ENCODE assay signal across 10 mouse cellular contexts in the genomic region with DNA sequence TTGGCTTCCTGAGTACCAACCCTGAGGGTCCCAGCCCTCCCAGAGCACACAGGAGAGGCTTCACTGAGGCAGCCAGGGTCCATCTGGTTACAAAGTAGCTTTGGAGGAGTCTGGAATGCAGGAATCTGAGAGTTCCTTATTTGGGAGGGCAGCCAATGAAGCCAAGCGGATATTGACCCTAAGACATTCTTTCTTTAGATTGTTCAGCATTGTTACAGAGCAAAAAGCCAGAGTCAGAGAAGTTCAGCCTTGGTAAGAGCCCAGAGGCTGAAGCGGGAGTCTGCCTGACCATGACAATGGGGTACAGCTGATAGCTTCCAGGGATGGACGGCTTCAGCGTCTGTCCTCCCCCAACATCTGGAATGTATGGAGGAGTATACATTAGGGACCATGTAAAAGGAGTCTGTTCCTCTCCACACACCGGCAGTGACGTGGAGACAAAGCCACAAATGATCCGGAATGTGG. TPM values are rescaled to one million over a fixed set of nuclear protein-coding genes. Genes with fewer than 3 reads are reported as not detected.
A peak's percentile ranks its signal among the peaks of the same experiment; 100 is the strongest.
DNase-seq lines count a peak whose midpoint lies in the region; ATAC-seq and TF ChIP-seq lines count a peak whose summit lies in the region.
"Had no signal": no experiment of that assay in that cellular context is flagged by ENCODE, and none has a peak within 500 bp of the region (broad histone marks: within the 10 kb centered on the region; RNA-seq: fewer than 3 reads in every experiment).

No protein-coding gene starts in this region.

- H3K4me2 ChIP-seq in lung, embryonic 14.5 days, result peak overlapping the region; percentile 56
- H3K4me2 ChIP-seq in kidney, embryonic 15.5 days, result peak overlapping the region; percentile 50
- no peak overlapping the region for H3K4me2 ChIP-seq in neural tube, embryonic 11.5 days (ENCODE audit: low read depth)
- H3K4me2 ChIP-seq: neural tube, embryonic 12.5 days had no signal

- H3K27me3 ChIP-seq in lung, embryonic 14.5 days (ENCODE audit: insufficient read depth, low read length), result no peaks in the 10 kb centered on the region
- H3K27me3 ChIP-seq in heart, adult 2 months (ENCODE audit: control insufficient read depth, insufficient read depth, low read length), result no peaks in the 10 kb centered on the region
- H3K27me3 ChIP-seq in kidney, embryonic 15.5 days, result no peaks in the 10 kb centered on the region
- no peaks in the 10 kb centered on the region for H3K27me3 ChIP-seq in neural tube, embryonic 11.5 days (ENCODE audit: control insufficient read depth, insufficient read depth, low read length)
- no peaks in the 10 kb centered on the region for H3K27me3 ChIP-seq in cerebellum, adult 2 months (ENCODE audit: control insufficient read depth, insufficient read depth, low read length)
- H3K27me3 ChIP-seq: neural tube, embryonic 12.5 days had no signal

- TF ChIP-seq EP300 in heart, adult 2 months (IDR thresholded peaks at IDR 0.05; ENCODE audit: insufficient read depth, low read depth, low read length), result no peak

- H3K4me3 ChIP-seq in lung, embryonic 14.5 days (ENCODE audit: low read depth, low read length), result peak overlapping the region; percentile 10
- H3K4me3 ChIP-seq in lung, adult 2 months (replicated peaks; ENCODE audit: extremely low read depth, low read depth, low read length), result no peak overlapping the region
- H3K4me3 ChIP-seq in heart, adult 2 months, result no peak overlapping the region; the same call in 1 of the 2 replicates
- peak overlapping the region; percentile 28 for H3K4me3 ChIP-seq in kidney, embryonic 15.5 days (replicated peaks)
- no peak overlapping the region for H3K4me3 ChIP-seq in neural tube, embryonic 11.5 days (ENCODE audit: low read depth, low read length)
- no peak overlapping the region for H3K4me3 ChIP-seq in cerebellum, adult 2 months (replicated peaks; ENCODE audit: insufficient read depth, low read depth, low read length)
- H3K4me3 ChIP-seq: neural tube, embryonic 12.5 days had no signal

- 21% methylated on average over 7 of the region's 7 CpGs for WGBS in lung, embryonic 14.5 days
- 30% methylated on average over 7 of the region's 7 CpGs for WGBS in lung, adult 2 months
- WGBS in heart, adult 2 months, result 41% methylated on average over 7 of the region's 7 CpGs
- 24% methylated on average over 7 of the region's 7 CpGs for WGBS in kidney, embryonic 15.5 days
- WGBS in neural tube, embryonic 11.5 days, result 32% methylated on average over 7 of the region's 7 CpGs
- WGBS in cerebellum, adult 2 months, result 69% methylated on average over 7 of the region's 7 CpGs

- peak overlapping the region; percentile 26; the same call in 1 of the 2 replicates for H3K9ac ChIP-seq in lung, embryonic 14.5 days
- no peak overlapping the region for H3K9ac ChIP-seq in heart, adult 2 months (ENCODE audit: low read depth, low read length)
- no peak overlapping the region for H3K9ac ChIP-seq in kidney, embryonic 15.5 days
- H3K9ac ChIP-seq in neural tube, embryonic 11.5 days (ENCODE audit: low read length), result no peak overlapping the region
- H3K9ac ChIP-seq: neural tube, embryonic 12.5 days had no signal

- peaks cover 43% of the 10 kb centered on the region for H3K4me1 ChIP-seq in lung, embryonic 14.5 days (ENCODE audit: insufficient read depth)
- H3K4me1 ChIP-seq in lung, adult 2 months (ENCODE audit: control insufficient read depth, insufficient read depth, low read length), result peaks cover 41% of the 10 kb centered on the region
- peaks cover 21% of the 10 kb centered on the region for H3K4me1 ChIP-seq in heart, adult 2 months (ENCODE audit: control insufficient read depth, insufficient read depth, low read length)
- peaks cover 62% of the 10 kb centered on the region for H3K4me1 ChIP-seq in kidney, embryonic 15.5 days
- peaks cover 22% of the 10 kb centered on the region for H3K4me1 ChIP-seq in neural tube, embryonic 11.5 days (ENCODE audit: control insufficient read depth, insufficient read depth, low read length)
- H3K4me1 ChIP-seq in cerebellum, adult 2 months (ENCODE audit: control insufficient read depth, insufficient read depth, low read length), result peaks cover 3% of the 10 kb centered on the region; the same call in 1 of the 2 replicates

- peak; percentile 45 for ATAC-seq in lung, embryonic 14.5 days (ENCODE audit: insufficient read depth)
- ATAC-seq in kidney, embryonic 15.5 days (replicated peaks; ENCODE audit: low FRiP score), result peak; percentile 55
- ATAC-seq in neural tube, embryonic 11.5 days (ENCODE audit: insufficient read depth, low FRiP score, low TSS enrichment), result no peak

- peak overlapping the region; percentile 99 for H3K27ac ChIP-seq in lung, embryonic 14.5 days (ENCODE audit: low read depth)
- H3K27ac ChIP-seq in heart, adult 2 months, result peak overlapping the region; percentile 78
- peak overlapping the region; percentile 93 for H3K27ac ChIP-seq in kidney, embryonic 15.5 days
- peak overlapping the region; percentile 62; the same call in 1 of the 2 replicates for H3K27ac ChIP-seq in neural tube, embryonic 11.5 days (ENCODE audit: low read depth, low read length)
- H3K27ac ChIP-seq in cerebellum, adult 2 months (ENCODE audit: insufficient read depth, low read length), result no peak overlapping the region
- H3K27ac ChIP-seq: neural tube, embryonic 12.5 days had no signal

- no peaks in the 10 kb centered on the region for H3K9me3 ChIP-seq in lung, embryonic 14.5 days (ENCODE audit: low read depth, low read length)
- H3K9me3 ChIP-seq in kidney, embryonic 15.5 days (replicated peaks), result 0 out of 2 replicates have a peak, but pooled peaks cover 2% of the 10 kb centered on the region
- no peaks in the 10 kb centered on the region for H3K9me3 ChIP-seq in neural tube, embryonic 11.5 days (ENCODE audit: control insufficient read depth, low read length)
- H3K9me3 ChIP-seq: G1E; neural tube, embryonic 12.5 days had no signal

- intact Hi-C loops in heart, adult 2 months (cut with DNase I), result no loop called here

- peak; percentile 86 for DNase-seq in lung, embryonic 14.5 days
- no peak for DNase-seq in lung, adult 2 months
- DNase-seq in heart, adult 2 months, result no peak
- peak; percentile 48 for DNase-seq in neural tube, embryonic 11.5 days (ENCODE audit: low spot score)
- no peak for DNase-seq in frontal cortex, postnatal 10 days (ENCODE audit: low spot score in 2 of 2)
- DNase-seq in cerebellum, adult 2 months, result no peak
- DNase-seq in MN1 (ENCODE audit: low spot score), result no peak

- no peaks in the 10 kb centered on the region for H3K79me2 ChIP-seq in heart, adult 2 months (replicated peaks; ENCODE audit: control insufficient read depth, insufficient read depth, low read length)

- TF ChIP-seq POLR2A in lung, adult 2 months (IDR thresholded peaks at IDR 0.05; ENCODE audit: borderline replicate concordance, extremely low read depth, low read depth, low read length), result no peak
- TF ChIP-seq POLR2A in heart, adult 2 months (IDR thresholded peaks at IDR 0.05; ENCODE audit: insufficient read depth, low read depth, low read length), result no peak
- TF ChIP-seq POLR2A in cerebellum, adult 2 months (IDR thresholded peaks at IDR 0.05; ENCODE audit: borderline replicate concordance, insufficient read depth, low read length), result no peak

- H3K36me3 ChIP-seq in lung, embryonic 14.5 days (ENCODE audit: insufficient read depth), result 0 out of 2 replicates have a peak, but pooled peaks cover 2% of the 10 kb centered on the region
- H3K36me3 ChIP-seq in heart, adult 2 months (ENCODE audit: control insufficient read depth, insufficient read depth, low read length), result peaks cover 6% of the 10 kb centered on the region; the same call in 1 of the 2 replicates
- H3K36me3 ChIP-seq in kidney, embryonic 15.5 days, result peaks cover 16% of the 10 kb centered on the region
- H3K36me3 ChIP-seq in neural tube, embryonic 11.5 days (ENCODE audit: control insufficient read depth, insufficient read depth, low read length), result no peaks in the 10 kb centered on the region
- H3K36me3 ChIP-seq: G1E; neural tube, embryonic 12.5 days had no signal

- no peak for TF ChIP-seq CTCF in lung, embryonic 14.5 days (IDR thresholded peaks at IDR 0.05; ENCODE audit: low read depth)
- no peak for TF ChIP-seq CTCF in lung, adult 2 months (IDR thresholded peaks at IDR 0.05; ENCODE audit: insufficient read depth, low read length)
- TF ChIP-seq CTCF in heart, adult 2 months (IDR thresholded peaks at IDR 0.05), result no peak
- TF ChIP-seq CTCF in cerebellum, adult 2 months (IDR thresholded peaks at IDR 0.05; ENCODE audit: borderline replicate concordance, insufficient read depth, low read depth, low read length), result no peak

RNA-seq across cellular contexts. Expression of gene Ston1, which starts 28.9 kb away (rescaled TPM):
- polyA plus RNA-seq in lung, embryonic 14.5 days (2014; fragmentation: Nextera tagmentation; extraction: Ambion mirVana), result 11.0 and 11.7 TPM in 2 replicates
- 41.0 and 43.1 TPM in 2 replicates for polyA plus RNA-seq in lung, adult 2 months (2012; rRNA removed)
- 10 to 100 TPM; 18.9 to 21.8 TPM for total RNA-seq in heart, adult 2 months (2021)
- polyA plus RNA-seq in heart, adult 2 months (2012; rRNA removed), result 9.4 and 16.8 TPM in 2 replicates
- polyA plus RNA-seq in kidney, embryonic 15.5 days (2015; fragmentation: Nextera tagmentation; extraction: Ambion mirVana), result 7.7 and 8.0 TPM in 2 replicates
- 2.8 and 4.0 TPM in 2 replicates for polyA plus RNA-seq in neural tube, embryonic 11.5 days (2014; fragmentation: Nextera tagmentation; extraction: Ambion mirVana)
- 2.9 and 4.2 TPM in 2 replicates for polyA plus RNA-seq in cerebellum, adult 2 months (2012; rRNA removed)

RNA-seq across cellular contexts. Expression of gene Gtf2a1l, which starts 42.1 kb away (rescaled TPM):
- polyA plus RNA-seq in lung, embryonic 14.5 days (2014; fragmentation: Nextera tagmentation; extraction: Ambion mirVana), result not detected in 2 replicates
- polyA plus RNA-seq in lung, adult 2 months (2012; rRNA removed), result not detected in 2 replicates
- not detected for total RNA-seq in heart, adult 2 months (2021)
- 0.14 and 0.23 TPM in 2 replicates for polyA plus RNA-seq in heart, adult 2 months (2012; rRNA removed)
- polyA plus RNA-seq in kidney, embryonic 15.5 days (2015; fragmentation: Nextera tagmentation; extraction: Ambion mirVana), result not detected in 2 replicates
- polyA plus RNA-seq in neural tube, embryonic 11.5 days (2014; fragmentation: Nextera tagmentation; extraction: Ambion mirVana), result 0.31 TPM in 2 replicates
- polyA plus RNA-seq in cerebellum, adult 2 months (2012; rRNA removed), result 0.16 TPM in 1 of 2 replicates, not detected in the other
- total RNA-seq: G1E had no signal
- polyA plus RNA-seq: G1E had no signal

Comparison
In these comparisons a context has a peak if more than half of its experiments do, and no peak if none do; other contexts are left out.
1. DNase-seq: peak in lung, embryonic 14.5 days (single experiment) and neural tube, embryonic 11.5 days (single experiment); none in lung, adult 2 months (single experiment), heart, adult 2 months (0 of 2), frontal cortex, postnatal 10 days (0 of 2), cerebellum, adult 2 months (0 of 2) and MN1 (single experiment).
2. H3K4me3 ChIP-seq: peak in lung, embryonic 14.5 days (single experiment) and kidney, embryonic 15.5 days (single experiment); none in lung, adult 2 months (single experiment), heart, adult 2 months (single experiment), neural tube, embryonic 11.5 days (single experiment) and cerebellum, adult 2 months (single experiment).